ENCODE assay signal across 20 mouse cellular contexts in genomic region chr12:53860176-53860575, GRCm38 (mm10).
"Had no signal": no experiment of that assay in that cellular context is flagged by ENCODE, and none has a peak within 500 bp of the region (broad histone marks: within the 10 kb centered on the region; RNA-seq: fewer than 3 reads in every experiment).

No protein-coding gene starts in this region.

- H3K27ac ChIP-seq: lung, embryonic 15.5 days; midbrain, embryonic 10.5 days; midbrain, embryonic 12.5 days; neural tube, embryonic 13.5 days; neural tube, embryonic 15.5 days had no signal

- H3K4me2 ChIP-seq: lung, embryonic 15.5 days; midbrain, embryonic 12.5 days; neural tube, embryonic 13.5 days; neural tube, embryonic 15.5 days had no signal

- H3K9me3 ChIP-seq: lung, embryonic 15.5 days; midbrain, embryonic 10.5 days; midbrain, embryonic 12.5 days; neural tube, embryonic 13.5 days; neural tube, embryonic 15.5 days had no signal

- H3K9ac ChIP-seq: lung, embryonic 15.5 days; midbrain, embryonic 12.5 days; neural tube, embryonic 13.5 days; neural tube, embryonic 15.5 days had no signal

- H3K27me3 ChIP-seq: lung, embryonic 15.5 days; midbrain, embryonic 12.5 days; neural tube, embryonic 13.5 days; neural tube, embryonic 15.5 days had no signal

- DNase-seq: lung, adult 18-20 months; lung, postnatal 14 days; lung, postnatal 4 days; midbrain, embryonic 14.5 days; retina, postnatal 1 day; right cerebral cortex, adult 18-20 months; right cerebral cortex, postnatal 25 days; right cerebral cortex, postnatal 4 days; spleen, adult 18-20 months; thymus, adult 18-20 months; thymus, postnatal 14 days; thymus, postnatal 36 days had no signal

- H3K4me3 ChIP-seq: lung, embryonic 15.5 days; midbrain, embryonic 10.5 days; midbrain, embryonic 12.5 days; myocyte; neural tube, embryonic 13.5 days; neural tube, embryonic 15.5 days had no signal

- ATAC-seq: lung, postnatal 0 days; midbrain, embryonic 16.5 days had no signal

- H3K4me1 ChIP-seq: lung, embryonic 15.5 days had no signal

- H3K36me3 ChIP-seq: lung, embryonic 15.5 days; midbrain, embryonic 10.5 days; midbrain, embryonic 12.5 days; neural tube, embryonic 13.5 days; neural tube, embryonic 15.5 days had no signal
